Mouse (Mus musculus) embryo, embryonic 11.5 days (tissue): ENCODE data around the gene Mgrn1.

Source experiments
- DNase-seq: peaks from one replicate; pipeline ENCODE4 v3.0.0-alpha.2; 2012; ENCODE audit warnings: low read depth, low spot score

Mgrn1 gene

GRCm38 (mm10) chr16:4878192-4878885, 7.7 kb upstream of the Mgrn1 start:
- no peak for DNase-seq

DNA sequence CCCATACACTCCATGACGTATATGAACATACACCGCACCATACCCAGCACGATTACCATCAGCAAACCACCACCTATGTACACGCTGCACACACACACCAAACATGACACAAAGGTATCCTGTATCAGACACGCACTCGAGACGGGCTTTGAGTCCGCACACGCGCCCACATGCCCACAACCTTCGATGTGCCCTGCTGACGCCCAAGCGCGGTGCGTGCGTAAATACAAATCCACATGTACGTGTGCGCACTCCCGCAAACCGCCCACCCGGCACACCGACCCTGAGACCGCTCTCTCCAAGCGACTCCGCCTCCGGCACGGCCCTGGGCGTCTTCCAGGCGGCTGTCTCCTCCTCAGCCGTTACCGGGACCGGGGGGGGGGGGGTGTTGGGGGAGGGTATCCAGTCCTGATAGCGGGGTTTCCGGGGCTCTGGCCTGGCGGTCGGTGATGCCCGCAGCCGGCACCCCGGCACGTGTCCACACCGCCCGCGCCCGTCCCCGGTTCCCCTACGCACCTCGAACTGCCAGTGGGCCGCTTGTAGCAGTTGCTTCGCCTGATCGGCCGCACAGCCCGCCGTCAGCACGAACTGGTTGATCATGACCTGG, 6.8 kb upstream of the Mgrn1 start:
- no peak for DNase-seq

DNA sequence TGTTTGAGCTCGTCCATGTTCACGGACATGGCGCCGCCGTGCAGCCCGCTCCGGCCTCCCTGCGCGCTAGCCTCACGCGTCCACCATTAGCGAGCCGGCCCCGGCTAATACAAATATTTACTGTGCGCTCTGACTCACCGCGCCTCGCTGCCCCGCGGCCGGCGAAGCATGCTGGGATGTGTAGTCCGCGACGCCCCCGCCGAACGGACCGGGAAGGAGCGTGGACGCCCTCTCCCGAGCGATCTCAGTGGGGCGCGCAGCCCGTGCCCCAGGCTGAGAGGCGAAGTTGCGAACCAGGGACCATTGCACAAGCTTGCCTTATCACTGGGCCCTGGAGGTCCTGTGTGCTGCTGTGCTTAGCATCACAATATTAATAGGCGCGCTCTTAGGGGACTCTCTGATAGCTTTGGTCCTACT, 6.3 kb upstream of the Mgrn1 start:
- DNase-seq, result peak; percentile 80

GRCm38 (mm10) chr16:4880136-4880825, 5.8 kb upstream of the Mgrn1 start, which contains the start of gene Ubald1:
TSS of gene Ubald1 (minus strand) at chr16:4880315.
- peak; percentile 98 for DNase-seq

DNA sequence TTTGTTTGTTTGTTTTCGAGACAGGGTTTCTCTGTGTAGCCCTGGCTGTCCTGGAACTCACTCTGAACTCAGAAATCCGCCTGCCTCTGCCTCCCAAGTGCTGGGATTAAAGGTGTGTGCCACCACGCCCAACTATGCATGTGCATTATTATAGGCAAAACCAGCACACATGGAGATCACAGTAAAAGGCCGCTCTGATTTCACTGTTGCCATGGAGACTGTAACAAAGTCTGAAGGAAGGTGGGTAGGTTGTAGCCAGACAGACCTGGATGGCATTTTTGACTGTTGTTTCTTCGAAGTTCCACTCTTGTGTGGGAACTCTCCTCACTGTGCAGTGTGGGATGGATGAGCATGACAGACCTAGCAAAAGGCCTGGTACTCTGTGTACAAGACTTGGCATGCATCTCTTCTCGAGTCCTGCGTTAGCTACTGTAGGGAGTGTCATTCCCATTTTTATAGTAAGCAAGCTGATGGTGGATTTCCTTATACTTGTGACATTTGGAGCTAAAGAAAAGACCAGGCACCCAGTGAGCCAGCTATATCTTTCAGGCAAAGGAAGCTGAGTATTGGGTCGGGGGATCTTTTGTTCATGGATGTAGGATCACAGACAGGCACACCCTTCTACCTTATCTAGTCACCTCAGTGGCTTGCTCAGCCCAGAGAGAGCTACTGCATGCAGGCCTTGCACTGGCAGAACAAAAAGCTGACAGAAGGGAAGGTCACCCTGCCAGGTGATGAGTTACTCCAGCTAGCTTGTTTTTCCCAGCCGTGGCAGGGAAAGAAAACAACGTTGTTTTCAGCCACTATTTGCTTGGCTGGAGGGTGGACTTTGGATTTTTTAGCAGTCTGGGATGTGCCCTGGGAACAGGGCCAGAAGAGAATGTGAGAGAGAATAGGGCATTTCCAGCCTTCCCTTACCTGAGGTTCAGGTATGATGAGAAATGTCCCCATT, 4.4 kb upstream of the Mgrn1 start:
- no peak for DNase-seq

DNA sequence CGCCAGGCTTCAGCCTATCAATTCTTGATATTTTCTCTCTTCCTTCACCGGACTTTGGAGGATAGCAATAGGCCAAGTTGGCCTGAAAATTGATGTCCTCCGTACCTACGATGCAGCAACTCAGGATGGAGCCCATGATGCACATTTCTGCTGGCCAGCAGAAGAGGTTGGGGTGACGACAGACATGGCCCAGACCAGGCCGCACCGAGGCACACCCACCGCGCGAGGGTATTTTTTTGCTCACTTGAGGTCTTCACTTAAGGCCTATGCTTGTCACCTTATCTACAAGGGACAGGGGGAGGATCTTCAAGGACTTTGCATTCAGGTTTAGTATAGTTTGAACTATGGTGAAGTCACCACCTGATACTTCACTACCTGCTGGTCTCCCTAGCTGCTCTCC, 1.1 kb upstream of the Mgrn1 start:
- no peak for DNase-seq

GRCm38 (mm10) chr16:4886690-4887020, 606 bp downstream of the Mgrn1 start:
- DNase-seq, result no peak

- DNase-seq, result no peak
Measured at GRCm38 (mm10) chr16:4890201-4890709, 4.2 kb downstream of the Mgrn1 start.

DNA sequence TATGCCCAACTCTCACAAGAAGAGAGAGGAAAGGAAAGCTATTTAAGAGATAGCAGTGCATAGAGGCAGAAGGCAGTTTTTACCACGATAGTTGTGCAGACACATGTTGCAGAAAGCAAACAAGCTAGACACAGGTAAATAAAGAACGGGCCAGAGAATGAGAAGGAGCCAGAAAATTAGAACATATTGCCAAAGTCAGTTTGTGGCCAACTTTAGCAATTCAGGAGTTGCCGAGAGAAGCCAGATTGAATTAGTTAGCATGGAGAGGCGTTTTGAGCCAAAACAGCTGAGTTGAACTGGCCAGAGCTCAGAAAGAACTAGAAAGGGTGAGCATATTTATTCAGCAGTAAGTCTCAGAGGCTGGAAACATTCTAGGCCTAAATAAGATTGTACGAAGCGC, 6.1 kb downstream of the Mgrn1 start:
- DNase-seq, result no peak

DNA sequence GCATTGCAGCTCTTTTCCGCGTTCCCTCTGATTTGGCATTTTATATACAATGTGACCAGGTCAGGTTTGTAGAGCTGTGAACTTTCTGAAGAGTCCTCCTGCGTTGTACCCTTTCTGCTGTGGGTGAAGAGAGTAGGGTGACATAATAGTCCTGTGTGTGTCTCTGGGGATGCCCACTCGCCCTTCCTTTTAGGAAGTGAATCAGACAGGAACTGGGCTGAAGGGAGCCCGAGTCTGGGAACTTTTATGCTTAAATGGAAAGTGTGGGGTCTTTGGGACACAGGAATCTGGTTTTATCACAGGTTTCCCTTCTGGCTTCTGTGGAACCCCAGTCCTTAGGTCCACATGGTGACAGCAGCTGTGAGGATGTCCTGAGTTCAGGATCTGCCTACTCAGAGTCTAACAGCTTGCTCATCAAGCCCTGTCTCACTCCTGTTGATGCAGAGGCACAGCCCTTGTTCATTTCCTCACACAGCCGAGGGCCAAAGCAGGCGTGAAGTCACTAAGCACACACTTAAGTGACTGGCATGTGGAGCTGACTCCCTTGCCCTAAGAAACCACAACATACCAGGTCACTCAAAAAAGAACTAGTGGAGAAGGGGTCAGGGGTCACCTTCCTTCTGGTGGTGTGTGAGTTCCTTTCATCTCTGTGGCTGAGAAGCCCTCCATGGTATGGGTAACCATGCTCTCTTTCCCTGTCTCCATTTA, 8.3 kb downstream of the Mgrn1 start:
- no peak for DNase-seq

DNA sequence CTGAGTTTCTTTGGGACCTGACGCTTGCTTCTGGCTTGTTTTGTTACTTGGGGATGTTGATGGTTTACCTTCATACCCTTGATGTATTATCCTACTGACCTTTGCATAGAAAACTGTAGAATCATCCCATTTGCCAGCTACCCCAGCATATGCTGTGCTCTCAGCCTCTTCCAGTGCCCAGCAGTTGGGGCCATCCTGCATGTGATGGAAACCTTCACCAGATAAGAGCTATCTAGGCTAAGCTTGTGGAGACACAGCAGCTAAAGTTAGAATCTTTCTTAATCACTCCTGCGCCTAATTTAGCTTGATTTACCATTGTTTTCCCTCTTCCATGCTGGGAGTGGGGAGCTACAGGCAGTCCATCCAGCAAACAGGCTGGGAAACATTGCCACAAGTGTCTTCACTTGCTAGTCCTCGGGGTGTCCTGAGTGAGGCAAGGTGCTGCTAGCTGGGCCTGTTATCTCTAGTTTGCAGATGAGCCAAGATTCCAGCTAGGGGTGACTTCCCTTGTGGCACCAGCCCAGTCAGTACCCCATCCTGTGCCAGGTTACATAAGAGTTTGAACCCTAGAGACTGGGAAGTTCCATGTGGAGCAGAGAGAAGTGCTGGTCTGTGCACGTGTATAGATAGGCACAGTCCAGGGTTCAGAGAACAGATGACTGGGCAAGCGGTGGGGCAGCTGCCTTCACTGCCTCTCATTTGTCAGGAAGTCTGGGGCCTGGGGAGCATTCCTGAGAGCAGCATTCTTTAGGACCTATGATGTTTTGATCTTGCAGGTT, 10.4 kb downstream of the Mgrn1 start:
- DNase-seq, result no peak

- no peak for DNase-seq
Measured at GRCm38 (mm10) chr16:4897146-4897730, 11.2 kb downstream of the Mgrn1 start.

GRCm38 (mm10) chr16:4898881-4899280, 12.8 kb downstream of the Mgrn1 start:
- DNase-seq, result no peak

- no peak for DNase-seq
Measured at GRCm38 (mm10) chr16:4899711-4900110, 13.7 kb downstream of the Mgrn1 start.

DNA sequence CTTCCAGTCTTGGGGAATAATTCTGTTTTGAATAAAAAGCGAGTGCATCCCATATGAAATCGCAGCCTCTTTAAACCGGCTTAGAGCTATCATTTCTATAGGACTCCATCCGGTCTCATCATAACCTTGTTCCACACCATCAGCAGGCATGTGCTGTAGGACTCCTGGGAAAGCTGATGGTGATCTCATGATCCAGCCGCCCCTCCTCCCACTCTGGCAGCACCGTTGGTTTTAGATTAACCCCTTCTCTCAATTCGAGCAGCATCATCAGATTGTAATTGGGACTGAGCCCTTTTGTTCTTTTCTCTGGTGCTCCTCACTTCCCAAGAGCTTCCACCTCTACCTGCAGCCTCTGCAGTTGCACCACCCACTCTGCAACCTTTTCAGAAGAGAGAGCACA, 15.1 kb downstream of the Mgrn1 start:
- no peak for DNase-seq

DNA sequence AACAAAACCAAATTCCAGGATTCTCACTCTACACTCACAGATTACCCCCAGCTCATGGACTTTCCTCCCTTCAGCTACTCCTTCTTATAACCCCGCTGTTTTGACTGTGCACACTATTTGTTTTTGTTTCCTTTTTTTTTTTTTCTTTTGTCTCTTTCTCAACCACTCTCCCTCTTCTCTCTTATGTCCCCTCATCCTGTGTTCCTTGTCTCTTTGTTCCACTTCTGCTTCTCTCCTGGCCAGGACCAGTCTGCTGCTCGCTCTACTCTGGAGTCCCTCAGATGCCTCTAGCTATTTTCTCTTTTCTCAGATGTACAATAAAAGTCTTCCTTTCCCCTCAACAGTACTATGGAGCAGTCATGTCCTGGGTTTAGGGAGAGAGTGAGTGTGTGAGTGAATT, 16.3 kb downstream of the Mgrn1 start:
- no peak for DNase-seq

DNA sequence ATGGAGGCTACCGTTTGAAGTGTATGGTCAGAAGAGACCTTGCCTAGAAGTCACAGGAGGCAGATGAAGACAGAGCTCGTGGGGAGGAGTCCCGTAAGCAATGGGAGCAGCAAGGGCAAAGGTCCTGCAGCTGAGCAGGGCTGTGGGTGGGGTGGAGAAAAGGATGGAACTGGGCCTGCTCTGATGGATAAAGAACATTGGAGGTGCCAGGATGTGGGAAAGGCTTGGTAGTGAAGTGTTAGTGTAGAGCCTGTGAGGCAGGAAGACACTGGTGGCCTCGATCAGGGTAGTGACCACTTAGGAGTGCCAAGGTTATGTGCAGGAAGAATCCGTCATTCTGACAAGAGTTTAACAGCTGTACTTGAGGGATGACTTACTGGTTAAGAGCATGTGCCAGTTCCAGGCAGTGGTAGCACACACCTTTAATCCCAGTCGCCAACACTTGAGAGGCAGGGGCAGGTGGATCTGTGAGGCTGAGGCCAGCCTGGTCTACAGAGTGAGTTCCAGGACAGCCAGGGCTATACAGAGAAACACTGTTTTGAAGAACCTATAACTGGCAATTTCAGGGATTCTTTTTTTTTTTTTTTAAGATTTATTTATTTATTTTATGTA, 17.5 kb downstream of the Mgrn1 start:
- no peak for DNase-seq

DNA sequence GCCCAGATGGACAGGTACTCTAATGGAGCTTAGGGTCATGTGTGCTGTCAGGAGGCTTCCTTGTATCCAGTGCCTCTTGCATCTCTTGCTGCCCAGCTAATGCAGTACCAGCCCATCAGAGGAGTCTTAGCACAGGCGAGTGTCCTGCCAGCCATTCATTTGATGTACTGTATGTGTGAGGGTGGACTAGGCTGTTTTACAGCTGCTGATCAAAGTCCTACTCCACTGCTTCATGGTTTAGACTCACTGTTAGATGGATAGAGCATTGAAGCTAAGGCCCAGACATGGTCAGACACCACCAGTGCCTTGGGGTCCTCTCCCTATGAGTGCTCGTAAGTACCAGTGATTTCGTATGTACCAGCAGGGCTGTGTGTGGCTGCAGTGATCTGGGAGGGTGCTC, 18.8 kb downstream of the Mgrn1 start:
- no peak for DNase-seq

DNA sequence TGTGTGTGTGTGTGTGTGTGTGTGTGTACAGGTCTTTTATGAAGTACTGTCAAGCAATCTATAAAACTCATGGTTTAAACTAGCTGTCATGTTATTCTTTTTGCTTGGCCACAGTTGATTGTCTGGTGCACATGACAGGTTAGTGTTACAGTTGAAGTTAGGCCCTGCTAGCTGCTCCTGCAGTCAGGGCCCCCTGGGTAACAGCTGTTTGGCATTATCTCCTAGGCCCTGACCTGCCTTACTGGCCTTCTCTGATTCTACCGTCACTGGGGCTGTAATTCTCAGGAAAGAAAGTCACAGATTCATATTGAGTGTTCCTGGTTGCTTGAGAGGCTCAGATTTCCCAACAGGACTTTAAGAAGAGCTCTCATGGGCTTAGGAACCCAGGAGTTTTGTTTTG, 19.5 kb downstream of the Mgrn1 start:
- no peak for DNase-seq

- DNase-seq, result no peak
Measured at GRCm38 (mm10) chr16:4906559-4906958, 20.5 kb downstream of the Mgrn1 start.
